Mouse (Mus musculus) neutrophil, adult 59 days (primary cell): ENCODE data around the gene Ccni. TPM values are rescaled to one million over a fixed set of nuclear protein-coding genes. Genes with fewer than 3 reads are reported as not detected.

Source experiments
- total RNA-seq, 2 experiments: library from RNA; stranded (reverse); gene quantifications; 1 replicate in 1 of 2; 2 replicates in 1 of 2; pipeline ENCODE4 v1.2.4; 2023

The Ccni gene
- 100 to 1,000 TPM; 175 to 180 TPM for total RNA-seq

DNA sequence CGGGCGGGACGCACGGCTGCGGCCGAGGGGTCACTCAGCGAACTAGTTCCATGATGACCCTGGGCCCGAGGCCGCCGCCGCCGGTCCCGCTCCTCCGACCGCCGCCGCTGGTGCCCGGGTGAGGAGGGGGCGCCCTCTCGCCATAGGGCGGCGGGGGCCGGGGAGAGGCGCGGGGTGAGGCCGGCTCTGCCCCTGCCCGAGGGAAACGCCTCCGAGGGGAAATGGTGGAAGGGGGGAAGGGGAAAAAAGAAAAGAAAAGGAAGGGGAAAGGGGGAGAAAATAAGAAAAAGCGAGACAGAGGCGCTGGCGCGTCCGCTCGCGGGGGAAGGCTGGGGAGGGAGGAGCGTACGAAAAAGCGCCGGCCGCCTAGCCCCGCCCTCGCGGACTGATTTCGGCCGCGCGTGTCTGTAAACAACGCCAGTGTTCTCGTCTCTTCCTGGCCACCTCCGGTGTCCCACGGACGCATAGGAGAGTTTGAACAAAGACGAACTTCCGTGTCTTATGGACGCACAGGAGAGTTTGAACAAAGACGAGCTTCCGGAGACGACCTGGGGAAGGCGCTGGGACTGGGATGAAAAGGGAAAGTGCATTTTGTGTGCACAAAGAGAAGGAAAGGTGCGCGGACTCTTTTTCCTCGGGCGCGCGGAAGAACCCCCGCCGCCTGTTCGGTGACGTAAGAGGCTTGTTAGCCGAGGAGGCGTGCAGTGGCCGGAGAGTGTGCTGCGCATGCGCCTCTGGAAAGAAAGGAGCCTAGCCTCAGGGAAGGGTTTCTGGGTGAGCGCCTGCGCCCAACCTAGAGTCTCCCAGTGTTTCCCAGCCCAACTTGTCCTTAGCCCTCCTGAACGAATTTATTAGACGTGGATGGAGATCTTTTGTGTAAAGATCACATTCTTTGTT, at the start of gene Ccni, which contains the start of gene 2010109A12Rik:
TSS of gene Ccni (minus strand) at position 387 of the 897 bp plus-strand sequence.
TSS of gene 2010109A12Rik (plus strand) at position 410 of the 897 bp plus-strand sequence.

Other genes starting within 250 kb of the Ccni start
- not detected for gene Sowahb, start 161.5 kb downstream of the Ccni start, total RNA-seq
- 10 to 100 TPM; 30.2 to 46.0 TPM for gene Sept11, start 113.1 kb downstream of the Ccni start, total RNA-seq
- 1 to 10 TPM in 1 of 2 experiments, under 1 TPM in 1; 0.57 to 1.6 TPM for gene 2010109A12Rik, start within 50 bp of the Ccni start, total RNA-seq
- gene Ccng2, start 60.8 kb upstream of the Ccni start, total RNA-seq: 10 to 100 TPM; 81.6 to 93.6 TPM